Mouse (Mus musculus) bone marrow macrophage, adult 2 months (primary cell): ENCODE results near the gene Sppl3.

Experiments
- CTCF ChIP-seq: IDR thresholded peaks from 2 replicates; pipeline ENCODE4 v1.5.1; 2012; ENCODE audit warnings: low read depth, mild to moderate bottlenecking, low read length, moderate library complexity
- POLR2A ChIP-seq: IDR thresholded peaks from 2 replicates; pipeline ENCODE4 v1.6.1; 2012; ENCODE audit warnings: mild to moderate bottlenecking, low read depth, low read length, borderline replicate concordance

- no peak for TF ChIP-seq POLR2A
- 0 out of 2 replicates have a peak, but pooled peaks have one; percentile 2 for TF ChIP-seq CTCF
These were observed 65.4 kb downstream of the Sppl3 start for GRCm38 (mm10) chr5:115076144-115076901.
